Mouse (Mus musculus) MEL (cell line): Measurements from ENCODE around the gene Gm1113.

Experiments used
- CTCF ChIP-seq, 3 experiments: IDR thresholded peaks in 2 of 3; conservative IDR thresholded peaks in 1 of 3; 2 replicates each; pipeline ENCODE4 v1.5.1; 2011 to 2012; ENCODE audit warnings: low read length in 3 of 3, low read depth in 2 of 3, mild to moderate bottlenecking in 2 of 3, improper control_type of control experiment in 1 of 3, inconsistent platforms in 1 of 3, mixed read lengths in 1 of 3, moderate library complexity in 1 of 3; ENCODE audit not compliant: control insufficient read depth in 1 of 3, insufficient read depth in 1 of 3, poor library complexity in 1 of 3, severe bottlenecking in 1 of 3
- EP300 ChIP-seq, 2 experiments: IDR thresholded peaks; 2 replicates each; pipeline ENCODE4 v1.6.1; 2011; ENCODE audit warnings: improper control_type of control experiment in 2 of 2, low read length in 2 of 2, low read depth in 1 of 2, mild to moderate bottlenecking in 1 of 2
- GATA1 ChIP-seq: IDR thresholded peaks from 2 replicates; pipeline ENCODE4 v1.6.1; 2011; ENCODE audit warnings: low read depth, low read length, improper control_type of control experiment
- MAFK ChIP-seq: IDR thresholded peaks from 2 replicates; pipeline ENCODE4 v1.6.1; 2011; ENCODE audit warnings: low read depth, mild to moderate bottlenecking, low read length, improper control_type of control experiment, borderline replicate concordance
- MEF2A ChIP-seq: IDR thresholded peaks from 2 replicates; pipeline ENCODE4 v1.6.1; 2014; ENCODE audit warnings: low read depth, mild to moderate bottlenecking, inconsistent platforms, low read length, improper control_type of control experiment; ENCODE audit not compliant: poor library complexity, insufficient replicate concordance, severe bottlenecking; ENCODE audit errors: extremely low read depth
- NRF1 ChIP-seq: IDR thresholded peaks from 2 replicates; pipeline ENCODE4 v1.6.1; 2014; ENCODE audit warnings: low read depth, mild to moderate bottlenecking, inconsistent platforms, low read length, improper control_type of control experiment, moderate library complexity; ENCODE audit not compliant: poor library complexity, insufficient read depth, severe bottlenecking
- POLR2A ChIP-seq, 2 experiments: IDR thresholded peaks; 2 replicates each; pipeline ENCODE4 v1.6.1; 2011 to 2012; ENCODE audit warnings: low read length in 2 of 2, mild to moderate bottlenecking in 2 of 2, control low read depth in 1 of 2, improper control_type of control experiment in 1 of 2, low read depth in 1 of 2, moderate library complexity in 1 of 2; ENCODE audit not compliant: control insufficient read depth in 1 of 2, insufficient read depth in 1 of 2, poor library complexity in 1 of 2
- POLR2AphosphoS2 ChIP-seq: IDR thresholded peaks from 2 replicates; pipeline ENCODE4 v1.6.1; 2011; ENCODE audit warnings: low read length, improper control_type of control experiment
- POLR2AphosphoS5 ChIP-seq: IDR thresholded peaks from 2 replicates; pipeline ENCODE4 v1.6.1; 2012; ENCODE audit warnings: low read depth, borderline replicate concordance, mild to moderate bottlenecking, inconsistent platforms, low read length, moderate library complexity, mixed read lengths
- RCOR1 ChIP-seq: IDR thresholded peaks from 2 replicates; pipeline ENCODE4 v1.6.1; 2012; ENCODE audit warnings: low read depth, mild to moderate bottlenecking, inconsistent platforms, low read length, improper control_type of control experiment
- UBTF ChIP-seq: IDR thresholded peaks from 2 replicates; pipeline ENCODE4 v1.6.1; 2012; ENCODE audit warnings: low read depth, mild to moderate bottlenecking, inconsistent platforms, low read length, improper control_type of control experiment, moderate library complexity, borderline replicate concordance; ENCODE audit not compliant: insufficient read depth
- USF1 ChIP-seq: IDR thresholded peaks from 2 replicates; pipeline ENCODE4 v1.6.1; 2014; ENCODE audit warnings: low read depth, mild to moderate bottlenecking, inconsistent platforms, low read length, improper control_type of control experiment, moderate library complexity
- ZMIZ1 ChIP-seq: IDR thresholded peaks from 2 replicates; pipeline ENCODE4 v1.6.1; 2012; ENCODE audit warnings: low read depth, mild to moderate bottlenecking, inconsistent platforms, low read length, improper control_type of control experiment, moderate library complexity

- TF ChIP-seq POLR2AphosphoS5 (no peak), ZMIZ1 (no peak), POLR2A (IDR thresholded peaks at IDR 0.05; ENCODE audit: control insufficient read depth in 1 of 2, insufficient read depth in 1 of 2, low read depth in 1 of 2, low read length in 2 of 2, poor library complexity in 1 of 2) (no peak), CTCF (IDR thresholded peaks at IDR 0.05 in 2 of 3, conservative IDR thresholded peaks at IDR 0.05 in 1 of 3; ENCODE audit: control insufficient read depth in 1 of 3, insufficient read depth in 1 of 3, low read depth in 2 of 3, low read length in 3 of 3, poor library complexity in 1 of 3, severe bottlenecking in 1 of 3) (peak; percentile 70 to 90 (median 77)), USF1 (no peak), POLR2AphosphoS2 (no peak), MEF2A (no peak), UBTF (no peak), GATA1 (no peak), MAFK (no peak), EP300 (IDR thresholded peaks at IDR 0.05; ENCODE audit: low read depth in 1 of 2, low read length in 2 of 2) (no peak), NRF1 (no peak), RCOR1 (no peak)
These were observed 23.4 kb upstream of the Gm1113 start for GRCm38 (mm10) chr9:35541488-35541887.
